Mouse (Mus musculus): ENCODE data around the gene Rbms1.

The Rbms1 gene

DNA sequence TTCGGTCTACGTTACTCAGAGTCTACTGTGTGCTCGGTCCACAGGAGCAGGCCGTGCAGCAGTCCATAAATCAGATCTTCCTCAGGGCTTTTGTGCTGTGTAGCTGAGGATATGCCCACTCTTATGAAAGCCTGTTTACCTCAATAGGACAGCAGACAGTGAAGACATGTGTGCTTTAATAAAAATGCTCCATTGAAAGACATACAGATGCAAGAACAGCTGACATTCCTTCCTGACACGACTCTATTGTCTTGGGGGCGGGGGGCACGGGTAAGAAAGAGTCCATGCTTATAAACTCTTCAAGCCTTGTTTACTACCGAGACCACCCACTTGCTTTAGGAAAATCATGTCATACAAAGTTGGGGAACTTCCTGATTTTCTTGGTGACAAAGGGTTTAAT lies 196.6 kb downstream of the Rbms1 start:
- DNase-seq (ENCODE audit: low read depth, low spot score): no peak

DNA sequence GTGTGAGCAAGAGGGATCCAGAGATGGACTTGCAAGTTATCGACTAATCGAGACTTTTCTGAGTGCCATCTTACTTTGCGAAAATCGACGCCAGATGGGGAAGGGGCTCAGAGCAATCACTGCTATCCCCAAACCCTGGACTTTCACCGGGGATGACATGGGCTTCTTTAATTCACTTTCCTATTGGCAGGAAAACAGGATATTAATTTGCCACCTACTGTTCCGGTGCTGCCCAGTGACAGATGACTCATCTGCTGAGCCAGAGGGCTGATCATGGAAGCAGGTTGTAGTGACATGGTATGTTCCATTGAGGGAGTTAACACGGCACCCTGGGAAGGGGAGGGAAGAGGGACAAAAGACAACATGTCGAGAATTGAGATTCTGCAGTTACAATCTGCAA lies 206.8 kb downstream of the Rbms1 start:
- no peak for DNase-seq (ENCODE audit: low read depth, low spot score)

DNA sequence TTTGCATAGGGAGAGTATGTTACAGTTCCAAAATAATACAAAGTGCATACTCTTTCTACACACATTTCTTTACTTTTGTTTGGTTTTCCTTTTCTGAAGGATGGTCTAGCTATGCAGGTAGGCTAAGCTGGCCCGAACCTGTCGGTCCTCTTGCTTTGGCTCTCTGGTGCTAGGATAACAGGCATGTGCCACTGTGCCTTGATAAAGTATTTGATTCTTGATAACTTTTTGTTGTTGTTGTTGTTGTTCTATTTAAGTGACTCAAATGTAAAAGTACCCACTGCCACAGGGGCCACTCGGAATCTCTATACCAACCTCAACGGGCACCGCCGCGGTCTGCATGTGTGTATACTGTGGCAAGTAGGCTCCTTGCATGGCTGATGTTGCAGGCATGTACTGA lies 207.9 kb downstream of the Rbms1 start:
- DNase-seq (ENCODE audit: low read depth, low spot score): no peak

DNA sequence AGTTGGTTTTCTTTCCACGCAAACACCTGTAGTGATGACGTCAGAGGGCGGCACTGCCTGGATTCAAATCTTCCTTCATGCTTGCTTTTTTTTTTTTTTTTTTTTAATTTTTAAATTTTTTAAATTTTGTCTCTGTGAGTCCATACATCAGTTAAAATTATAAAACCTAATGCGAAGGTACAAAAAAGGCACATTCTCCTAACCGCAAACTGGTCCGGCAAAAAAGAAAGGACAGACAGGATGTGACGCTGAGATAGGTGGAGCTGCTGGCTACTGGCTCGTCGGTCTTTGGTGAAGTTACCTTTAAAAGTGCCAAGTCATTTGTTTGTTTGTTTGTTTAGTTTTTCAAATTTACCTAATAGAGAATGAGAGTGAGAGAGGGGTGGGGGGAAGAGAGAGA lies 211.7 kb downstream of the Rbms1 start:
- DNase-seq (ENCODE audit: low read depth, low spot score): no peak

DNA sequence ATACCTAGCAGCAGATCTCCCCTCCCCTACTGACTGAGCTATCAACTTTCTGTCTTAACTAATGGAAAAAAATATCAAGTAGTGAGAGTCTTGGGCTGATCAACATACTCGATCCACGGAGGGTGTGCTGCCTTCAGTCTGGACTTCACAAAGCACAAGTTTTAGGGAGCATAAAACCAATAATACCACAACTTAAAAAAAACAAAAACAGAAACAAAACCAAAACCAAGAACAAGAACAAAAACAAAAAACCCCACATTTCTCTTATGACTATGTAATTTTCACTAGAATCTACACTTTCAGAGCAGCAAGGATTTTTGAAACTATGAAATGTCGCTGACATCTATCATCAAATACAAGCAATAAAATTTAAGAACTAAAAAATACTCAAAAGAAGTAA lies 212.4 kb downstream of the Rbms1 start:
- DNase-seq (ENCODE audit: low read depth, low spot score): no peak

DNA sequence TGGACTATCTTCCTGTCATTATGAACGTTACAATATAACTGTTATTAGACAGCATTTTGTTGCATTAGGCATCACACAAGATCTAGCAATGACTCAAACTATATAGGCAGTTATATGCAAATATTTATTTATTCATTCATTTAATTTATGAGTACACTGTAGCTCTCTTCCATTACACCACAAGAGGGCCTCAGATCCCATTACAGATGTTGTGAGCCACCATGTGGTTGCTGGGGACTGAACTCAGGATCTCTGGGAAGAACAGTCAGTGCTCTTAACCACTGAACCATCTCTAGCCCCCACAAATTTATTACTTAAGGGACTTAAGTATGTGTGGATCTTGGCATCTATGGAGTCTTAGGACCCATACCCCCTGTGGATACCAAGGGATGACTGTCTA lies 214.4 kb downstream of the Rbms1 start:
- no peak for DNase-seq (ENCODE audit: low read depth, low spot score)

DNA sequence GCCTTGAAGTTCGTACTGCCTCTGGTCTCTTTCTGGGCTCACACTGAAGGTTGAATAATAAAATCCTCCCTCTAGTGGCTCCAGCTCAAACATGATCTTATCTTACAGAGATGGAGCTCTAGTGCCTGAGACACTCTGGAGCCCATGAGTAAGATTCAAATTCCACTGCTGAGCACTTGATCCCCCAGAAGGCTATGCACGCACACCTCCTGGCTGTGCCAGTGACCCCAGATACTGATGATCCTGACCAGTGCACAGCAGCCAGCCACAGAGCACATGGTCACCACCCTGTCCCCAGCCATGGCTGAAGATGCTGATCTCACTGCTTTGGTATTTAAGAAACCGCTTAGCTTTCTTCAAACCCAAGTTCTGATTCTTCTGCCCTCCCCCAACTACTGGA lies 215.4 kb downstream of the Rbms1 start:
- DNase-seq (ENCODE audit: low read depth, low spot score): no peak

DNA sequence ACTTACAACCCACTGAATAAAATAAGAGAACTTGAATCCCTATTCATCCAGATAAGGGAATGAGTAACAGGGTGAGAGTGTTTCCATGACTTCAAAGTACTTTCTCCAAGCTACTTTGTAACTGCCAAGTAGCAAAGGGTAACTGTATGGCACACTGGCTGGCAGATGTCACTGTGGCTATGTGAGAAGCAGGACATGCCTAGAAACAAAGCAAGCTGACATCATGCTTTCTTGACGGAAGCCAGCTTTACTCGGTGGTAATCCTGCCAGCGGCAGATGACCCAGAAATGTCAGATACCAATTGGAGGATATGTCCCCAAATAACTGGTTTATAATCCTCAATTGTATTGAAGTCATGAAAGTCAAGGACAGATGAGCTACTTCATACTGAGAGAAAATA lies 218.3 kb downstream of the Rbms1 start:
- DNase-seq (ENCODE audit: low read depth, low spot score): no peak

DNA sequence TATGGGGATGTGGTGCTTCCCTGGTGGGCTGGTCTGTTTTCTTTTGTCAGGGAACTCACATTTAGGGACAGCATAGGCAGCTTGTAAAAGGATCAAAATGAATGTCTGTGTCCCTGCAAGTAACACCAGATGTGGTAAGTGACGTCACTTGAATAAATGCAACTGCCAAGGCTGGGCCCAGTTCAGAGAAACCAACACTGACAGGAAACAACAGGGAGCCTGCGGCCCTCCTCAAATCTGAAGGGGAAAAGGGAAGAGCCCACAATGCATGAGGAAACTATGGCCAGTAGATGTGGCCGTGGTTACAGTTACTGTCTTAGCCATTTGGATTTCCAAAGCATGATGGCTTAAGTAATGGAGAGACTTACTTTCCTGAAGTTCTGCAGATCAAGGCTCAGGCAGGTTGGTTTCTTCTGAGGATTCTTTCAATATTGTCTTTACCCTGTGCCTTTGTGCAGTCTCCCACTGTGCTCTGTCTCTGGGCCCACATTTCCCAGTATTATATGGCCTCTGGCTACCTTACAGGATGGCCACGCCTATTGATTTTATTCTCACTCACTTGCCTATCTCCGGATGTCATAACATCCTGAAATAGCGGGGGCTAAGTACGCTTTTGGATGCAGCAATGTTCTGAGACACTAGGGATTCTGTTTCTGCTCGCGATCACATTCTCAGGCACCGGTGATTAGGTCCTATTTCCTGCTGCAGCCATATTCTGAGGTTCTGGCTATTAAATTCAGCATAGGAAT lies 223.4 kb downstream of the Rbms1 start:
- no peak for DNase-seq (ENCODE audit: low read depth, low spot score)

DNA sequence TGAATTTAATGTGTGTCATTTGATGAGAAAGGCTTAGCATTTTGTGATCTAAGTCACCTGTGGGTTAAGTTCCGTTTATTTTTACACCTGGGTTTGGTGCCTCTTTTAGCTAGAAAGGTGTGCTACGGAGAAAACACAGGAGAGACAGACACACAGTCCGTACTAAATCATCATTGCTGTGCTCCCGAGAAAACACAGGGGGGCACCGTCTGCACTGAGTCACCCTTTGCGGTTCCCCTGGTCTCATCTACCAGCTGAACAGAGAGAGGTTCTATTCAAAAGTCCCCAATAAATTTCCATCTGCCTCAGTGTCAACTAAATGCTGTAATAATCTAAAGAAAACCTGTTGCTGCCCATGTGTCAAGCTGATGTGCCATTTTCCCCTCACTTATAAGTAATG lies 232.1 kb downstream of the Rbms1 start:
- no peak for DNase-seq (ENCODE audit: low read depth, low spot score)

DNA sequence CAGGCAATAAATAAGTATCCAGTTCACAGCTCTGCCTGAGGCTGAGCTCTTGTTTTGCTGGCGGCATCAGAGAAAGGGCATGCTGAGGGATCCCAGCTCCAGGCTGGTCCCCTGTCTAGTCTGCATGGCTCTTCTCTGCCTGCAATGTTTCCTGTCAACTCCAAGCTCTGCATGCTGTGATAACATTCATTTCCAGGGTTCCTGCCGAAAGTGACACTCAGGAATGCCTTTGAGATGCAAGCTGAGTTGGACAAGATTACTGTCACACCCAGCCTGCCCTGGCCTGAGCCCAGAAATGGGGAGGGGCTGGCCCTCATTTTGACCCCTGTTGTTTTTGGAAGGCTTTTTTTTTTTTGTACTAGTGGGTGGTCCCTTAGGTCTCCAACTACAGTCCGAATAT lies 233.0 kb downstream of the Rbms1 start:
- DNase-seq (ENCODE audit: low read depth, low spot score): no peak

DNA sequence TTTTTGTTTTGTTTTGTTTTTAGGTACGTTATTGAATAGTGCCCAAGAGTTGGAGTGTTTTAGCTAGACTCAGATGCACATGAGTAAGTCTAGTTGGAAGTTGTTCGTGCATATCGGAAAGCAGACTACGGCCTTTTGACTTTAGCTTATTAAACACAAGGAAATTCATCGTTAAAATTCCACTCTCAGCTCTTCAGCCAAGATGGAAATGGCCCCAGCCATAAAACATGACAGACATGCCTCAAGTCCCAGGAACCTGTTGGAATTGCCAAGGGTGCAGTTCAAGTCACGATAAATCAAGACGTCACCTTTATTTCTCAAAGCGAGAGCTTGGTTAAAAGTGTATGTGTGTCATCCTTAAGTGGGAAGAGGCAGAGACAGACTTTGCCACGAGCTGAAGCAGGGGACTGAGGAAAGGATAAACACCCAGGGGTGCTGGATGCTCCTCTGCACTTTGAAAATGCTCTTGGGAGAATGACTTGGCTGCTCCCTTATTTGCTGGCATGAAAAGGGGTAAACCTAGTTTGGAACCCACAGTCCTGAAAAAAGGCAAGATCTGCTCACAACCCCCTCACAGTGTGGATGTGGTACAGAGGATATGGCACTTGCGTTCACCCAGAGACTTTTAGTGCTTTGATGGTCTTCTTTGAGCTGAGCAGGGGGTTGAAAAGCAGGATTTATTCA lies 233.9 kb downstream of the Rbms1 start:
- DNase-seq (ENCODE audit: low read depth, low spot score): no peak

DNA sequence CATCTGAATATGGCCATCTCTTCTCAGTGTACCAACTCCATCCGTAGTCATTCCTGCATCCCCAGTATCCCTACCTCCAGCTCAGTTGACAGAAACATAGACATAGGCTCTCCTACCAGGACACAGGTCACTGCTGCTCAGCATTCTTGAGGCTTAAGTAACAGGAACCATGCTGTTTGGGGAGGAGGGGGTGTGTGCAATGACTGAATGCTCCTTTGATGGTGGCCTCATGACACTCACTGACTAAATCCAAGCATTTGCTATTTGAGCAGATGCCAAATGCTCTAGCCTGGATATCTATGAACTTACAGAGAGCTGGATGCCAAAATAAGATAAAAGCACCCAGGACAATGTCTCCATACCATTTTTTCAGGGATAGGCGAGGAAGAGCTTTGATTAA lies 238.3 kb downstream of the Rbms1 start:
- DNase-seq (ENCODE audit: low read depth, low spot score): no peak

DNA sequence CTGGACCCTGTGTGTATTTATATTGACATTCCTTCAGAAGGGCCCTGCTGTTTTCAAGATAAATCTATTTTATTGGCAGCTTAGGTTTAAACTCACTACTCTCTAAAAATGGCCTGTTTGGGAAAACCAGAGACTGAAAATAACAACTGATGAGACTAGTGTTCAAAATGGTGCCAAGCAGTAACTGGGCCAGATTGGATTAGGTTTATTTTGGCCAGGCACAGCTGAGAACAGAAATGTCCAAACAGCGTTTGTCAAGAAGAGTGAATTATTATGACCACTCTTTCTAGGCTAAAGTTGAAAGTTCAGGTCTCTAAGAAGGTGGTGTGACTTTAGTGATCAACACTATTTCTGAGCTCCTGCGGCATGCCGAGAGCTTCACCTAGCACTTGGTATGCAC lies 240.0 kb downstream of the Rbms1 start:
- no peak for DNase-seq (ENCODE audit: low read depth, low spot score)

DNA sequence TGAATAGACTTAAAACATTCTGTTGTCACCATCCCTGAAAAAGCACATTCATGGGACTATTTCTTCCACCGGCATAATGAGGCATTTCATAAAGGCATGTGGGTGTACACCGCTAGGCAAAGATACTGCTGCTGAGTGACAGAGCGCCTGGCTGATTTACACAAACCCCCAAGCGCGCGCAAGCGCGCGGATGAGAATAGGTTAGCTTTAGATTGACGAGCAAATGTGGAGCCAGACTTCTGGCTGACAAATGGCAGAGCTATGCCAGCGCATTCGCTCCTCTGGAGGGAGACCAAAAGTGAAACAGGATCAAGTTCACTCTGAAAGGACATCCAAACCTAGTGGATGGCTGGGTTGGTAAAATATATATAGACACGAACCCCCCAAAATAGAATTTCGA lies 240.5 kb downstream of the Rbms1 start, which contains the start of gene Itgb6:
Gene Itgb6, minus strand, starts transcription at position 130 of the 400 bp plus-strand sequence.
- no peak for DNase-seq (ENCODE audit: low read depth, low spot score)

DNA sequence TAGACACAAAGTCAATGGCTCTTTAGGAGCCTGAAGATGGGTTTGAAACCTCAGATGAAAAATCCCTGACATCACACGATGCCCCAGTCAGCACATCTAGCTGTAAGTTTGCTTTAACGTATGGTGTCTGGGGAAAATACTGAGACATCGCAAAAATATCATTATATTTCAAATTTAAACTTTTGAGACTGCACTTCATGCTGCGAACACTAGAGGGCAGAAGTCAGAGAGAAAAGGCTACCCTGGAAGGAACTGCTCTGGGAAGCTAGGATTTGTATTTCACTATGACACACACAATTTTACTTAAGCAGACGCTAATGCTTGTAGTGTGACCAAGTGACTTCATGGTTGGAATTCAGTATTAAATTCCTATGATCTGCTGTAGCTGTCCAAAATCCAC lies 242.1 kb downstream of the Rbms1 start:
- DNase-seq (ENCODE audit: low read depth, low spot score): no peak

DNA sequence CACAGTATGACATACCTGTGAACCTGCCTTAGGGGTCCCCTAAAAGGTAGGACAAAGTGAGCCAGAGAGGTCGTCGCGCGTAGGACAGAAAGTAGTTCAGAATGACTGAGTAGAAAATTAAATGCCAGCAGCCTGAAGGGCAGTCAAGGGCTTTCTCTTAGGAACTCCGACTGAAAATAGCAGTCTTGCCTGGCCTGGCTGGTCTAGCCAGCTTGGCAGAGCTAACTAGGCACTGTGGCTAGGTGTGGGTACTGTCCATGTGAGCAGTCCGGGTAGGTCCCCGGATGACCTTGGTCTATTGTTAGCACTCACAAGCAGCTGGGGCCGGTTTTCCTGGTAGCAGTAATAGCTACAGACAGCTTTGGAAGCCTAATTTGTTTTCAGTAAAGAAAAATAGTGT lies 242.8 kb downstream of the Rbms1 start:
- no peak for DNase-seq (ENCODE audit: low read depth, low spot score)

DNA sequence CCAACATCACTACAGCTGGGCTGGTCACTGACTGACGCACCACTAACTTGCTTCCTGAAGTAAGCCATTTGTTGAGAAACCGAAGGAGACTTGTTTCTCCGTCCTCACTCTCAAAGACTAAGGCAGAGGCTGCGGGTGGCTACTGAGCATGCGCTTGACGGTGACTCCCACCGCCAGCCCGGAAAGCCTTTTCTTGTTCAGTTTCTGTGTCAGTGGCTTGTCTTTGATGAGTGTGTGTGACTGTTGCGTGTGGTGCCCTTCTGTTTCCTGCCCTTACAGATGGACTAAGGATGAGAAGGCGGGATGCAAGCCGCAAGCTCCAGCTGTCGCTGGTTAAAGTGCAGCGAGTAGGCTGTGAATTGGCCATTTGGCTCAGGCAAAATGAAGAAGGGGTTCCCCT lies 245.6 kb downstream of the Rbms1 start:
- no peak for DNase-seq (ENCODE audit: low read depth, low spot score)

DNA sequence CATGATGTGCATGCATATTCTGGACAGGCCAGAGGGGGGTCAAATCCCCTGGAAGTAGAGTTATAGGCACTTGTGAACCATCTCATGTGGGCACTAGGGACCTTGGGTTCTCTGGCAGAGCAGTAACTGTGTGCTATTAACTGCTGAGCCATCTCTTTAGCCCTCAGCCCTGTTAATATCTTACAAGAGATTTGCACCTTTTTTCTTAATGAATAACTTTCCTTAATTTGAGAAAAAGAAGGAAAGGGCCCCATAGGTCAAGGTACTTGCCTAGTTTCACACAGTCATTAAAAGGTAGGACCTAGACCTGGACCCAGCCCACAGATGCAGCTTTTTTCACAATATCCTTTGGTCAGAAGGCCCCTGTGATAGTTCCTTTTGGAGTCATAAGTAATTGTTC lies 246.4 kb downstream of the Rbms1 start:
- no peak for DNase-seq (ENCODE audit: low read depth, low spot score)

DNA sequence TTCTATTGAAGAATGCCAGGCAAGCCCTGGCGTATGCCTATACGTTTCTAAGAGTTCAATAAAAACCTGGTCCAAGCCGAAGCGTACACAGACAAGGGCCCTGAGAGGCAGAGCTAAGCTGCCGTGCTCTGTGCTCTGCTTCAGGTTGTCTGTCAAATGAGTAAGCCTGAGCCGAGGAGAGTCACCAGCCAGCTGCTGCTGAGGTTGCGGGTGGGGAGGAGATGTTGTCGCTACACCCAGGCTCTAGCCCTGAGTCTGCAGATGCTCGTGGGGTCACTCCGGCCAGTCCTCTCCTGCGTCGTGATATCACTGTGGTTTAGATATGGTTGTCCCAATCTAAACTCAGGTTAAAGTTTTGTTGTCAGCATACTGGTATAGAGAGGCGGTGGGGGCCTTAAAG lies 247.2 kb downstream of the Rbms1 start:
- no peak for DNase-seq (ENCODE audit: low read depth, low spot score)

DNA sequence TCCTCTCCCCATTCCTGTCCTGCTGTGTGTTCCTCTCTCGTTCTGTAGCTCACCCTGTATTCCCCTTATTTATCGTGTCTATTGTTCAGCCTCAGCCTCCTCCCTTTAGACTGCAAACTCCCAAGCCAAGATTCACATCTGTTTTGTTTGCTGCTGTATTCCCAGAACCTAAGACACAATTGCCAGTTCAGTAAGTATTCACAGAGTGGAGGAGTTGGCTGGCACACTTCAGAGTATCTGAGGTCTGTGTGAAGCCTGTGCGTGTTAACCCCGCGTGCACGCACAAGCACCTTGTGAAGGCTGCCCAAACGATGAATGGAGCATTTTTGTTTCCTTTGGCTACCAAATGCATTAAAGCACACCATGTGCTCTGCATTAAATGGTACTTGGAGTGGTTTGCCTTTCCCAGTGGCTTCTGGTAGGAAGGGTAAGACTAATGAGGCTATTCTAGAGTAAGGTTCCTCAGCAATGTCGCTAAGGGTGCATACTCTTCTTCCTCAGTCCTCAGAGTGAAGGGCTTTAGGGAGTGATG lies 248.0 kb downstream of the Rbms1 start:
- DNase-seq (ENCODE audit: low read depth, low spot score): no peak

DNA sequence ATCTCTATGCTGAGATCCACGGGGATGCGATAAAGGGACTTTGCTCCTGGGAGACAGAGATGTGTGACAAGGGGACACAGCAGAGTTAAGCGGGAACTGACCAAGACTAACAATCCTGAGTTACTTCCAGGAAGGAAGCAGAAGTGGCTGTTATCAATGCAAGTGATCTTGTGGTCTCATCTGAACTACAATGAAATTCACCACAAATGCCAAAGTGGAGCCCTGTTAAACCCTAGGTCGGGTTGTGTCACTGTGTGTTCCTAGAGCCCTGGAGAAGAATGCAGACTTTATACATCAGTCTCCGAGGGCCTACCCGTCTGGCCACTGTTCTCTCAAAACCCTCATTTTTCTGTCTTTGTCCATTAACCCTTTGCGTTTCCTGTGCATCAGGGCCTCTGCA lies 248.5 kb downstream of the Rbms1 start:
- DNase-seq (ENCODE audit: low read depth, low spot score): no peak

DNA sequence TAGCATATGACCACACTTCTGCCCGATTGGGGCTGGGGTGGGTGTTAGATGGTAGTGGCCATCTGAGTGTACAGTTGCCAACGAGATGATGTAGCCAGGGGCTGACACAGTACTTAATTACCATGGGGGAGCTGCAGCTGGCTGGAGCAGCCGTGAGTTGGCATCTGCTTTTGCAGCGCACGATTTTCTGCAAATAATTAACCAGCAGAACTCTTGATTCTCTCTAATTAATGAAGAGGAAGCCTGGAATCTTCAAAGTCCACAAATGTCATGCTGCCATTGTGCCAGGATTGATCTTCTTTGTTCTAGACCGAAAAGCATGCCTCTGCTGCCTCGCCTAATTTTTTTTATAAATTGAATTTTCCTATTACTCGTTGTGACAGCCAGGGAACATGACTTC lies 249.1 kb downstream of the Rbms1 start:
- no peak for DNase-seq (ENCODE audit: low read depth, low spot score)

All from embryo, embryonic 11.5 days (tissue).